Mouse (Mus musculus) lung, postnatal 0 days (tissue): ENCODE data around the gene Ogdh.

ENCODE experiments used
- CTCF ChIP-seq: IDR thresholded peaks from 2 replicates; pipeline ENCODE4 v1.5.1; 2016; ENCODE audit warnings: antibody characterized with exemption, mild to moderate bottlenecking
- EP300 ChIP-seq: IDR thresholded peaks from 2 replicates; pipeline ENCODE4 v1.6.1; 2016; ENCODE audit warnings: antibody characterized with exemption, mild to moderate bottlenecking, control low read depth

- TF ChIP-seq CTCF (no peak), EP300 (no peak)
These were observed 75.0 kb downstream of the Ogdh start for GRCm38 (mm10) chr11:6366434-6366833.
